ENCODE assay signal across 8 mouse cellular contexts in genomic region chr16:45630347-45630960, GRCm38 (mm10). TPM values are rescaled to one million over a fixed set of nuclear protein-coding genes. Genes with fewer than 3 reads are reported as not detected.
DNase-seq lines count a peak whose midpoint lies in the region; ATAC-seq and TF ChIP-seq lines count a peak whose summit lies in the region.

No protein-coding gene starts in this region.

- peak; percentile 92 for TF ChIP-seq RAD21 in MEL (IDR thresholded peaks at IDR 0.05; ENCODE audit: low read depth, low read length)

- no peaks in the 10 kb centered on the region for H3K79me2 ChIP-seq in MEL (ENCODE audit: control insufficient read depth, insufficient read depth, low read length, poor library complexity)

- no peak overlapping the region for H3K9ac ChIP-seq in MEL (ENCODE audit: control insufficient read depth, low read depth, low read length, poor library complexity, severe bottlenecking)
- H3K9ac ChIP-seq in forebrain, embryonic 15.5 days (replicated peaks), result no peak overlapping the region
- no peak overlapping the region for H3K9ac ChIP-seq in hindbrain, embryonic 14.5 days

- no peak for TF ChIP-seq POLR2A in MEL (IDR thresholded peaks at IDR 0.05; ENCODE audit: control insufficient read depth in 1 of 2, insufficient read depth in 1 of 2, low read depth in 1 of 2, low read length in 2 of 2, poor library complexity in 1 of 2)

- H3K4me1 ChIP-seq in MEL (ENCODE audit: control insufficient read depth in 1 of 2, insufficient read depth in 2 of 2, low read length in 2 of 2), result no peaks in the 10 kb centered on the region
- H3K4me1 ChIP-seq in forebrain, embryonic 15.5 days, result no peaks in the 10 kb centered on the region
- H3K4me1 ChIP-seq in hindbrain, embryonic 14.5 days (replicated peaks; ENCODE audit: control insufficient read depth, insufficient read depth, low read length), result no peaks in the 10 kb centered on the region

- peak; percentile 89 for ATAC-seq in forebrain, embryonic 15.5 days (replicated peaks)
- ATAC-seq in hindbrain, embryonic 14.5 days (ENCODE audit: low FRiP score), result peak; percentile 84; the same call in 1 of the 2 replicates

- no peak overlapping the region for H3K4me3 ChIP-seq in MEL (ENCODE audit: control insufficient read depth in 1 of 2, insufficient read depth in 1 of 2, low read depth in 2 of 2, low read length in 2 of 2)
- H3K4me3 ChIP-seq in forebrain, embryonic 15.5 days, result no peak overlapping the region
- no peak overlapping the region for H3K4me3 ChIP-seq in hindbrain, embryonic 14.5 days (replicated peaks; ENCODE audit: low read length)

- H3K4me2 ChIP-seq in forebrain, embryonic 15.5 days (replicated peaks), result no peak overlapping the region
- H3K4me2 ChIP-seq in hindbrain, embryonic 14.5 days (replicated peaks), result no peak overlapping the region

- peak; percentile 70 for DNase-seq in MEL (ENCODE audit: low read depth, low spot score)
- peak; percentile 39 for DNase-seq in c-Kit-positive CD71-positive TER-119-positive erythroid progenitor cells, embryonic 14.5 days (ENCODE audit: low spot score)
- peak; percentile 85 for DNase-seq in hindbrain, embryonic 14.5 days (ENCODE audit: low spot score)
- DNase-seq in layer of hippocampus, postnatal 14 days (ENCODE audit: low spot score in 2 of 2), result peak; percentile 45 to 60
- DNase-seq in lung, postnatal 25 days (ENCODE audit: low spot score), result peak; percentile 71
- DNase-seq in retina, postnatal 1 day, result peak; percentile 75
- DNase-seq in thymus, postnatal 36 days, result peak; percentile 44 to 53

- H3K36me3 ChIP-seq in MEL (ENCODE audit: control insufficient read depth in 1 of 2, insufficient read depth in 2 of 2, low read length in 2 of 2), result no peaks in the 10 kb centered on the region
- no peaks in the 10 kb centered on the region for H3K36me3 ChIP-seq in forebrain, embryonic 15.5 days
- no peaks in the 10 kb centered on the region for H3K36me3 ChIP-seq in hindbrain, embryonic 14.5 days (replicated peaks; ENCODE audit: control insufficient read depth, insufficient read depth)

- no peak overlapping the region for H3K27ac ChIP-seq in MEL (ENCODE audit: control insufficient read depth, low read depth, low read length)
- H3K27ac ChIP-seq in forebrain, embryonic 15.5 days (replicated peaks), result no peak overlapping the region
- no peak overlapping the region for H3K27ac ChIP-seq in hindbrain, embryonic 14.5 days

- TF ChIP-seq EP300 in MEL (IDR thresholded peaks at IDR 0.05; ENCODE audit: low read depth in 1 of 2, low read length in 2 of 2), result no peak

- no peaks in the 10 kb centered on the region for H3K9me3 ChIP-seq in MEL (replicated peaks; ENCODE audit: insufficient read depth, low read length)
- no peaks in the 10 kb centered on the region for H3K9me3 ChIP-seq in forebrain, embryonic 15.5 days
- H3K9me3 ChIP-seq in hindbrain, embryonic 14.5 days (ENCODE audit: control insufficient read depth, low read length), result no peaks in the 10 kb centered on the region

- H3K27me3 ChIP-seq in MEL (ENCODE audit: control insufficient read depth in 1 of 2, insufficient read depth in 2 of 2, low read length in 2 of 2), result no peaks in the 10 kb centered on the region
- H3K27me3 ChIP-seq in forebrain, embryonic 15.5 days, result no peaks in the 10 kb centered on the region
- H3K27me3 ChIP-seq in hindbrain, embryonic 14.5 days (ENCODE audit: control insufficient read depth, insufficient read depth, low read length), result no peaks in the 10 kb centered on the region

- 60% methylated on average over 5 of the region's 5 CpGs for WGBS in forebrain, embryonic 15.5 days
- 56% methylated on average over 5 of the region's 5 CpGs for WGBS in hindbrain, embryonic 14.5 days

- peak; percentile 69 to 88 (median 73) for TF ChIP-seq CTCF in MEL (IDR thresholded peaks at IDR 0.05 in 2 of 3, conservative IDR thresholded peaks at IDR 0.05 in 1 of 3; ENCODE audit: control insufficient read depth in 1 of 3, insufficient read depth in 1 of 3, low read depth in 2 of 3, low read length in 3 of 3, poor library complexity in 1 of 3, severe bottlenecking in 1 of 3)

TF ChIP-seq in MEL, 35 proteins besides CTCF, POLR2A, EP300 and RAD21:
- TF ChIP-seq UBTF (IDR thresholded peaks at IDR 0.05; ENCODE audit: borderline replicate concordance, insufficient read depth, low read depth, low read length), result no peak
- no peak for TF ChIP-seq MXI1 (IDR thresholded peaks at IDR 0.05; ENCODE audit: low read depth, low read length)
- peak; percentile 86 for TF ChIP-seq SMC3 (IDR thresholded peaks at IDR 0.05; ENCODE audit: low read depth, low read length)
- TF ChIP-seq KAT2A (conservative IDR thresholded peaks at IDR 0.05; ENCODE audit: low read depth, low read length), result no peak
- TF ChIP-seq POLR2AphosphoS2 (IDR thresholded peaks at IDR 0.05; ENCODE audit: low read length), result no peak
- TF ChIP-seq ZC3H11A (IDR thresholded peaks at IDR 0.05; ENCODE audit: low read depth, low read length), result peak; percentile 84
- no peak for TF ChIP-seq POLR2AphosphoS5 (IDR thresholded peaks at IDR 0.05; ENCODE audit: borderline replicate concordance, low read depth, low read length)
- TF ChIP-seq GATA1 (IDR thresholded peaks at IDR 0.05; ENCODE audit: low read depth, low read length), result no peak
- no peak for TF ChIP-seq RCOR1 (IDR thresholded peaks at IDR 0.05; ENCODE audit: low read depth, low read length)

RNA-seq across cellular contexts. Expression of gene Gcsam, which starts 20.3 kb away (rescaled TPM):
- total RNA-seq in MEL (2012; rRNA removed), result not detected in 2 replicates
- polyA plus RNA-seq in MEL (2012; ENCODE audit: insufficient read depth in 1 of 2, insufficient read length in 2 of 2, low read depth in 1 of 2, low replicate concordance in 2 of 2, missing spikeins in 1 of 2), result not detected
- polyA plus RNA-seq in forebrain, embryonic 15.5 days (2015; fragmentation: Nextera tagmentation; extraction: Ambion mirVana), result 0.13 TPM in 1 of 2 replicates, not detected in the other
- polyA plus RNA-seq in hindbrain, embryonic 14.5 days (2014; fragmentation: Nextera tagmentation; extraction: Ambion mirVana), result 0.08 TPM in 1 of 2 replicates, not detected in the other
- total RNA-seq in layer of hippocampus, postnatal 14 days (2021), result not detected

RNA-seq across cellular contexts. Expression of gene BC016579, which starts 23.4 kb away (rescaled TPM):
- total RNA-seq in MEL (2012; rRNA removed), result not detected in 2 replicates
- not detected for polyA plus RNA-seq in MEL (2012; ENCODE audit: insufficient read depth in 1 of 2, insufficient read length in 2 of 2, low read depth in 1 of 2, low replicate concordance in 2 of 2, missing spikeins in 1 of 2)
- polyA plus RNA-seq in forebrain, embryonic 15.5 days (2015; fragmentation: Nextera tagmentation; extraction: Ambion mirVana), result 0.08 TPM in 1 of 2 replicates, not detected in the other
- polyA plus RNA-seq in hindbrain, embryonic 14.5 days (2014; fragmentation: Nextera tagmentation; extraction: Ambion mirVana), result 0.09 TPM in 1 of 2 replicates, not detected in the other
- total RNA-seq in layer of hippocampus, postnatal 14 days (2021), result not detected
